Mouse (Mus musculus): ENCODE data around the gene Strn4. TPM values are rescaled to one million over a fixed set of nuclear protein-coding genes. Genes with fewer than 3 reads are reported as not detected.

Gene Strn4
- total RNA-seq, 2 experiments from 2014 or later = 269 to 272 TPM

GRCm38 (mm10) chr7:16808647-16809046 lies 7.0 kb upstream of the Strn4 start:
- intact Hi-C loops (cut with DNase I) = loop anchor here (5.0 kb wide), 1 partner anchor 181 kb away; no protein-coding TSS in a partner anchor
- no peak for DNase-seq (ENCODE audit: extremely low spot score in 1 of 2, low spot score in 2 of 2)

GRCm38 (mm10) chr7:16809739-16810138 lies 6.0 kb upstream of the Strn4 start:
- intact Hi-C loops (cut with DNase I) = loop anchor here (5.0 kb wide), 2 partner anchors 38 to 182 kb away; no protein-coding TSS in a partner anchor
- peak; percentile 60 to 73 for DNase-seq (ENCODE audit: extremely low spot score in 1 of 2, low spot score in 2 of 2)

GRCm38 (mm10) chr7:16810399-16810919 lies 5.2 kb upstream of the Strn4 start:
- DNase-seq (ENCODE audit: extremely low spot score in 1 of 2, low spot score in 2 of 2) = no peak
- intact Hi-C loops (cut with DNase I) = loop anchor here (5.0 kb wide), 1 partner anchor 37 kb away; no protein-coding TSS in a partner anchor

GRCm38 (mm10) chr7:16810920-16811648 lies 4.6 kb upstream of the Strn4 start:
- peak in 1 of 2 experiments; percentile 81 for DNase-seq (ENCODE audit: extremely low spot score in 1 of 2, low spot score in 2 of 2)
- intact Hi-C loops (cut with DNase I) = loop anchor here (5.0 kb wide), 1 partner anchor 36 kb away; no protein-coding TSS in a partner anchor

GRCm38 (mm10) chr7:16811649-16812070 lies 4.0 kb upstream of the Strn4 start:
- no peak for DNase-seq (ENCODE audit: extremely low spot score in 1 of 2, low spot score in 2 of 2)
- intact Hi-C loops (cut with DNase I) = loop anchor here (5.0 kb wide), 1 partner anchor 36 kb away; no protein-coding TSS in a partner anchor

- intact Hi-C loops (cut with DNase I) = loop anchor here (5.0 kb wide), 1 partner anchor 35 kb away; no protein-coding TSS in a partner anchor
- DNase-seq (ENCODE audit: extremely low spot score in 1 of 2, low spot score in 2 of 2) = no peak
Measured at GRCm38 (mm10) chr7:16812505-16812904, 3.2 kb upstream of the Strn4 start.

GRCm38 (mm10) chr7:16816078-16816474 lies 387 bp downstream of the Strn4 start:
- intact Hi-C loops (cut with DNase I) = no loop called here
- DNase-seq (ENCODE audit: extremely low spot score in 1 of 2, low spot score in 2 of 2) = peak; percentile 59 to 92

GRCm38 (mm10) chr7:16816475-16817122 lies 910 bp downstream of the Strn4 start, which contains the start of gene Fkrp:
Gene Fkrp (minus strand): TSS chr7:16816732.
- intact Hi-C loops (cut with DNase I) = no loop called here

GRCm38 (mm10) chr7:16817693-16818092 lies 2.0 kb downstream of the Strn4 start:
- intact Hi-C loops (cut with DNase I) = no loop called here
- DNase-seq (ENCODE audit: extremely low spot score in 1 of 2, low spot score in 2 of 2) = peak in 1 of 2 experiments; percentile 38

More at GRCm38 (mm10) chr7:16816475-16817122, 910 bp downstream of the Strn4 start, which contains the start of gene Fkrp:
- DNase-seq (ENCODE audit: extremely low spot score in 1 of 2, low spot score in 2 of 2) = peak in 1 of 2 experiments; percentile 77

GRCm38 (mm10) chr7:16819794-16820193 lies 4.1 kb downstream of the Strn4 start:
- intact Hi-C loops (cut with DNase I) = no loop called here
- no peak for DNase-seq (ENCODE audit: extremely low spot score in 1 of 2, low spot score in 2 of 2)

GRCm38 (mm10) chr7:16820271-16820763 lies 4.6 kb downstream of the Strn4 start:
- no peak for DNase-seq (ENCODE audit: extremely low spot score in 1 of 2, low spot score in 2 of 2)
- intact Hi-C loops (cut with DNase I) = no loop called here

- DNase-seq (ENCODE audit: extremely low spot score in 1 of 2, low spot score in 2 of 2) = peak in 1 of 2 experiments; percentile 47
- intact Hi-C loops (cut with DNase I) = no loop called here
Measured at GRCm38 (mm10) chr7:16821091-16821490, 5.4 kb downstream of the Strn4 start.

- intact Hi-C loops (cut with DNase I) = no loop called here
Measured at GRCm38 (mm10) chr7:16821669-16822101, 6.0 kb downstream of the Strn4 start.

GRCm38 (mm10) chr7:16823734-16824133 lies 8.0 kb downstream of the Strn4 start:
- DNase-seq (ENCODE audit: extremely low spot score in 1 of 2, low spot score in 2 of 2) = peak in 1 of 2 experiments; percentile 63
- intact Hi-C loops (cut with DNase I) = no loop called here

More at GRCm38 (mm10) chr7:16821669-16822101, 6.0 kb downstream of the Strn4 start:
- peak in 1 of 2 experiments; percentile 56 for DNase-seq (ENCODE audit: extremely low spot score in 1 of 2, low spot score in 2 of 2)

GRCm38 (mm10) chr7:16825785-16826184 lies 10.1 kb downstream of the Strn4 start:
- DNase-seq (ENCODE audit: extremely low spot score in 1 of 2, low spot score in 2 of 2) = no peak

GRCm38 (mm10) chr7:16826571-16826970 lies 10.9 kb downstream of the Strn4 start:
- intact Hi-C loops (cut with DNase I) = no loop called here
- no peak for DNase-seq (ENCODE audit: extremely low spot score in 1 of 2, low spot score in 2 of 2)

More at GRCm38 (mm10) chr7:16825785-16826184, 10.1 kb downstream of the Strn4 start:
- intact Hi-C loops (cut with DNase I) = no loop called here

- intact Hi-C loops (cut with DNase I) = no loop called here
- DNase-seq (ENCODE audit: extremely low spot score in 1 of 2, low spot score in 2 of 2) = no peak
Measured at GRCm38 (mm10) chr7:16827274-16827673, 11.6 kb downstream of the Strn4 start.

- DNase-seq (ENCODE audit: extremely low spot score in 1 of 2, low spot score in 2 of 2) = no peak
- intact Hi-C loops (cut with DNase I) = no loop called here
Measured at GRCm38 (mm10) chr7:16830449-16830848, 14.8 kb downstream of the Strn4 start.

Data from left cerebral cortex, postnatal 10 days (tissue).